Mouse (Mus musculus): ENCODE data around the gene Slc22a13. TPM values are rescaled to one million over a fixed set of nuclear protein-coding genes. Genes with fewer than 3 reads are reported as not detected.

Slc22a13 gene
- total RNA-seq, 2 experiments from 2014 or later, result not detected

DNA sequence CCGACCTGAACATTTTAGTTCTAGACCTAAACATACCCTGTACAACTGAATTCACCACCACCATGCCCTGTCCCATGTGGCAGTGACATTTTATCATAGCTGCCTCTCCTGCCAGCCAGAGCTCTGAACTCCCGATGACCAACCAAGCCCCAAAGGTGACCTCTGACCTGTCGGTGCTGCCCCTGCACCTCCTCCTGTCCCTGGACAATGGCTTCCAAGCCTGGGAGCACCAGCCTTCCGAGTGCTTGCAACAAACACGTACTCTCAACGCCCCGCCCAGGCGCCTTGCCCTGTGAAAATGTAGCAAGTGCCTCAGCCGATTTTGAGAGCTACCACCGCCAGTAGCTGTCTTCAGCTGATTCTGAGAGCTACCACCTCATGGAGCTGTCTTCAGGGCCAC, 63.8 kb downstream of the Slc22a13 start:
- intact Hi-C loops (cut with DNase I), result no loop called here
- no peak for DNase-seq (ENCODE audit: low spot score in 2 of 2)

DNA sequence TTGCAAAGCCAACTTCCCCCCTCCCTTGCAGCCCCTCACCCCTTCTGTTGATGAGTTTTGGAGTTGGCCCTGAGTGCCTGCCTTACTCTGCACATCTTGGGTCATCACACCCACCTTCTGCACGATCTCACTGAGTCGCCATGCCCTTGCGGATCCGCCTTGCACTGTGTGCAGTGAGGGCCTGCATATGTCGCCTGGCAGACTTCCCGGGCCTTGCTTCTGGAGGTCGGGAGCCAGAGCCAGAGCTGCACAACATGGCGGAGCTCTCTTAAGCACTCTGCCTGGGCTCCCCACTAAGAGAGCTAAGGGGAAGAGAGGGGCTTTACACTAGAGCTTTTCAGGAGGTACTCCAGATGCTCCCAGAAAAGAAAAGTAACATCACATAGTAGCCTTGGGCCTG, 64.2 kb downstream of the Slc22a13 start:
- intact Hi-C loops (cut with DNase I), result no loop called here
- DNase-seq (ENCODE audit: low spot score in 2 of 2), result no peak

GRCm38 (mm10) chr9:119143372-119143771, 65.5 kb downstream of the Slc22a13 start:
- no peak for DNase-seq (ENCODE audit: low spot score in 2 of 2)
- intact Hi-C loops (cut with DNase I), result no loop called here

Other genes with a start within 250 kb of the Slc22a13 start
- 1 to 10 TPM; 3.3 to 6.0 TPM for gene Vill, start 156.3 kb downstream of the Slc22a13 start, total RNA-seq (2021)
- 10 to 100 TPM in 1 of 2 experiments, 1 to 10 TPM in 1; 9.7 to 10.8 TPM for gene Plcd1, start 115.6 kb downstream of the Slc22a13 start, total RNA-seq (2021)
- 1 to 10 TPM; 2.5 to 4.4 TPM for gene Dlec1, start 106.6 kb downstream of the Slc22a13 start, total RNA-seq (2021)
- gene Acaa1b, start 52.0 kb downstream of the Slc22a13 start, total RNA-seq (2021), result 1 to 10 TPM; 1.3 to 1.9 TPM
- not detected for gene Gm47289, start 49.9 kb downstream of the Slc22a13 start, total RNA-seq (2021)
- gene Oxsr1, start 113.3 kb upstream of the Slc22a13 start, total RNA-seq (2021), result 10 to 100 TPM; 28.0 to 31.4 TPM
- 10 to 100 TPM; 71.4 to 72.6 TPM for gene Acaa1a, start 130.6 kb upstream of the Slc22a13 start, total RNA-seq (2021)
- gene Myd88, start 132.3 kb upstream of the Slc22a13 start, total RNA-seq (2021), result 1 to 10 TPM; 5.4 to 7.3 TPM
- 1 to 10 TPM; 3.3 to 3.8 TPM for gene Xylb, start 148.3 kb upstream of the Slc22a13 start, total RNA-seq (2021)
- gene Slc22a14, start 156.5 kb upstream of the Slc22a13 start, total RNA-seq (2021), result not detected
- gene Acvr2b, start 193.0 kb upstream of the Slc22a13 start, total RNA-seq (2021), result 10 to 100 TPM; 14.9 to 17.7 TPM
- 10 to 100 TPM; 24.7 to 25.6 TPM for gene Exog, start 235.8 kb upstream of the Slc22a13 start, total RNA-seq (2021)

Data from left cerebral cortex, postnatal 25 days (tissue).